ENCODE assay signal across 8 mouse cellular contexts in the genomic region with DNA sequence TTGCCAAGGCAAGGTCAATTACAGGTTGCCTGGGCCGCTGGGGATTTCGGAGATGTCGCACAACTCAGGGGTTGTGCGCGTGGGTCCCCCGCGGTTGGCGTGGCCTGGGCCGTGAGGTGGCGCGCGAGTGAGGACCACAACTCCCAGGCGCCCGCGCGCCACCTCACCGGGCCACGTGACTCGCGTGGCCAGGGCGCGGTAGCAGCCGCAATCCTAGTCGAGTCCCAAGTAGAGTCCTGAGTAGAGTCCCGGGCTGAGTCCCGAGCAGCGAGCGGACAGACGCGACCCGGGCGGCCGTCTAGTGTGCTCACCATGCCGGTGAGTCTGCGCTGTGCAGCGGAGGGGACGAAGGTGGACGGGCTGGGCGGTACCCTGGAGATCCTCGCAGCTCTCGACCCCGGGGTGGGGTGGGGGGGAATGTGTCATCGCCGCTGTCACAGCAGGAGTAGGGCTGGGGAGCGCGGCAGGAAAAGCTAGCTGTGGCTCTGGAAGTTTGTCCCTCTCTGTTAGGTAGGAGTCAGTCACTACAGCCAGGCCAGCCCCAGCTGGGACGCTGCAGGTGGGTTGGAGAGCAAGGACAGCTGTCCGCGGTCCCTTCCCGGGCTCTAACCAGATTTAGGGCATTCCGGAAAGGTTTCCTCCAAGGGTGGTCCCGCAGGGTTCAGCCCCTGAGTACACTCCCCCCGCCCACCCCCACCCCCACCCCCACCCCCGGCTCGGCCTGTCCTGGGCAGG. TPM values are rescaled to one million over a fixed set of nuclear protein-coding genes. Genes with fewer than 3 reads are reported as not detected.
DNase-seq lines count a peak whose midpoint lies in the region; ATAC-seq and TF ChIP-seq lines count a peak whose summit lies in the region.

No protein-coding gene starts in this region.

- H3K27ac ChIP-seq in forebrain, embryonic 13.5 days: no peak overlapping the region
- peak overlapping the region; percentile 86 for H3K27ac ChIP-seq in liver, postnatal 0 days (ENCODE audit: low read depth)
- peak overlapping the region; percentile 52 for H3K27ac ChIP-seq in neural tube, embryonic 14.5 days (ENCODE audit: low read depth, low read length)

- peaks cover 72% of the 10 kb centered on the region for H3K4me1 ChIP-seq in E14TG2a.4 (replicated peaks; ENCODE audit: low read depth, low read length)
- H3K4me1 ChIP-seq in forebrain, embryonic 13.5 days: peaks cover 15% of the 10 kb centered on the region
- peaks cover 18% of the 10 kb centered on the region for H3K4me1 ChIP-seq in liver, postnatal 0 days (ENCODE audit: insufficient read depth)
- no peaks in the 10 kb centered on the region for H3K4me1 ChIP-seq in neural tube, embryonic 14.5 days (ENCODE audit: control insufficient read depth, insufficient read depth, low read length)

- peak overlapping the region; percentile 86 for H3K4me3 ChIP-seq in E14TG2a.4 (replicated peaks; ENCODE audit: low read length)
- H3K4me3 ChIP-seq in forebrain, embryonic 13.5 days: peak overlapping the region; percentile 70
- H3K4me3 ChIP-seq in liver, postnatal 0 days (ENCODE audit: low read depth, low read length): peak overlapping the region; percentile 72
- peak overlapping the region; percentile 68 for H3K4me3 ChIP-seq in neural tube, embryonic 14.5 days (ENCODE audit: low read depth, low read length)

- intact Hi-C loops in heart, postnatal 10 days (cut with DNase I): no loop called here

- no peaks in the 10 kb centered on the region for H3K9me3 ChIP-seq in E14TG2a.4 (ENCODE audit: low read length)
- no peaks in the 10 kb centered on the region for H3K9me3 ChIP-seq in forebrain, embryonic 13.5 days (replicated peaks)
- no peaks in the 10 kb centered on the region for H3K9me3 ChIP-seq in liver, postnatal 0 days (ENCODE audit: low read length)
- no peaks in the 10 kb centered on the region for H3K9me3 ChIP-seq in neural tube, embryonic 14.5 days (ENCODE audit: control insufficient read depth, low read length)

- TF ChIP-seq EP300 in liver, postnatal 0 days (IDR thresholded peaks at IDR 0.05; ENCODE audit: low read depth): no peak

- TF ChIP-seq CTCF in E14TG2a.4 (conservative IDR thresholded peaks at IDR 0.05; ENCODE audit: low read length): no peak
- peak; percentile 20; the same call in 1 of the 2 replicates for TF ChIP-seq CTCF in liver, postnatal 0 days (IDR thresholded peaks at IDR 0.05; ENCODE audit: low read depth)

- H3K4me2 ChIP-seq in forebrain, embryonic 13.5 days: peak overlapping the region; percentile 82
- H3K4me2 ChIP-seq in liver, postnatal 0 days (ENCODE audit: low read depth, low read length): peak overlapping the region; percentile 88
- H3K4me2 ChIP-seq in neural tube, embryonic 14.5 days (ENCODE audit: low read depth, low read length): peak overlapping the region; percentile 69

- WGBS in forebrain, embryonic 13.5 days: 0% methylated on average over 53 of the region's 55 CpGs
- under 1% methylated on average over 54 of the region's 55 CpGs for WGBS in liver, postnatal 0 days (ENCODE audit: insufficient replicate concordance)
- under 1% methylated on average over 51 of the region's 55 CpGs for WGBS in neural tube, embryonic 14.5 days

- H3K27me3 ChIP-seq in E14TG2a.4 (ENCODE audit: insufficient read depth, low read length): peaks cover 12% of the 10 kb centered on the region; the same call in 1 of the 2 replicates
- H3K27me3 ChIP-seq in forebrain, embryonic 13.5 days: no peaks in the 10 kb centered on the region
- H3K27me3 ChIP-seq in liver, postnatal 0 days (ENCODE audit: insufficient read depth, low read length): no peaks in the 10 kb centered on the region
- no peaks in the 10 kb centered on the region for H3K27me3 ChIP-seq in neural tube, embryonic 14.5 days (ENCODE audit: control insufficient read depth, insufficient read depth, low read length)

- peak; percentile 44 for DNase-seq in c-Kit-positive CD71-negative TER-119-negative erythroid progenitor cells, embryonic 14.5 days (ENCODE audit: low read depth)
- peak; percentile 78 to 83 for DNase-seq in heart, postnatal 10 days
- peak; percentile 78 to 87 for DNase-seq in kidney, postnatal 4 days
- peak; percentile 79 for DNase-seq in liver, postnatal 0 days
- DNase-seq in testis, postnatal 10 days (ENCODE audit: low spot score): peak; percentile 82

- H3K9ac ChIP-seq in forebrain, embryonic 13.5 days: peak overlapping the region; percentile 72
- peak overlapping the region; percentile 78 for H3K9ac ChIP-seq in liver, postnatal 0 days (replicated peaks)
- peak overlapping the region; percentile 73 for H3K9ac ChIP-seq in neural tube, embryonic 14.5 days (replicated peaks; ENCODE audit: low read depth, low read length)

- peak; percentile 97 for ATAC-seq in forebrain, embryonic 13.5 days
- ATAC-seq in liver, postnatal 0 days: peak; percentile 87
- peak; percentile 97 for ATAC-seq in neural tube, embryonic 14.5 days (ENCODE audit: low read depth)

- peaks cover 20% of the 10 kb centered on the region for H3K36me3 ChIP-seq in E14TG2a.4 (ENCODE audit: insufficient read depth, low read length)
- H3K36me3 ChIP-seq in forebrain, embryonic 13.5 days (ENCODE audit: poor library complexity, severe bottlenecking): no peaks in the 10 kb centered on the region
- 0 out of 2 replicates have a peak, but pooled peaks cover 2% of the 10 kb centered on the region for H3K36me3 ChIP-seq in liver, postnatal 0 days (replicated peaks; ENCODE audit: insufficient read depth, low read length)
- no peaks in the 10 kb centered on the region for H3K36me3 ChIP-seq in neural tube, embryonic 14.5 days (ENCODE audit: control insufficient read depth, insufficient read depth, low read length)

RNA-seq across cellular contexts. Expression of gene Slc31a2, which starts 24.1 kb away (rescaled TPM):
- 8.0 and 8.1 TPM in 2 replicates for polyA plus RNA-seq in forebrain, embryonic 13.5 days (2015; fragmentation: Nextera tagmentation; extraction: Ambion mirVana)
- 10 to 100 TPM; 12.5 to 13.4 TPM for total RNA-seq in heart, postnatal 10 days (2021)
- polyA plus RNA-seq in liver, postnatal 0 days (2015; fragmentation: Nextera tagmentation; extraction: Ambion mirVana): 8.9 and 9.2 TPM in 2 replicates
- polyA plus RNA-seq in neural tube, embryonic 14.5 days (2014; fragmentation: Nextera tagmentation; extraction: Ambion mirVana): 10.9 and 17.5 TPM in 2 replicates

RNA-seq across cellular contexts. Expression of gene Zfp37, which starts 55.6 kb away (rescaled TPM):
- polyA plus RNA-seq in forebrain, embryonic 13.5 days (2015; fragmentation: Nextera tagmentation; extraction: Ambion mirVana): 19.8 and 20.5 TPM in 2 replicates
- 1 to 10 TPM; 3.9 to 4.7 TPM for total RNA-seq in heart, postnatal 10 days (2021)
- polyA plus RNA-seq in liver, postnatal 0 days (2015; fragmentation: Nextera tagmentation; extraction: Ambion mirVana): 0.25 and 0.31 TPM in 2 replicates
- polyA plus RNA-seq in neural tube, embryonic 14.5 days (2014; fragmentation: Nextera tagmentation; extraction: Ambion mirVana): 38.7 and 40.8 TPM in 2 replicates

Comparison
In these comparisons a context has a peak if more than half of its experiments do, and no peak if none do; other contexts are left out.
1. RNA of gene Zfp37, which starts 55.6 kb away (polyA plus RNA-seq): 38.7 to 40.8 TPM in neural tube, embryonic 14.5 days and 19.8 to 20.5 TPM in forebrain, embryonic 13.5 days; 0.25 to 0.31 TPM in liver, postnatal 0 days; every median in the first group is over 10 times any median in the second.
2. Peak in every context shown above with its lines, with median percentiles within 50 percentile points of each other: H3K4me3 ChIP-seq, DNase-seq, ATAC-seq, H3K4me2 ChIP-seq and H3K9ac ChIP-seq.